Mouse (Mus musculus): ENCODE measurements around the gene Cyth1. TPM values are rescaled to one million over a fixed set of nuclear protein-coding genes. Genes with fewer than 3 reads are reported as not detected.

Gene Cyth1
- total and polyA plus RNA-seq, 3 experiments: 13.2 to 13.6 TPM; not detected in 1

- H3K36me3 ChIP-seq (ENCODE audit: control insufficient read depth in 1 of 2, insufficient read depth in 2 of 2, low read length in 2 of 2): no peaks in the 10 kb centered on the region; a peak in 1 of 4 replicates
- H3K27me3 ChIP-seq (ENCODE audit: control insufficient read depth in 1 of 2, insufficient read depth in 2 of 2, low read length in 2 of 2): no peaks in the 10 kb centered on the region
- no peaks in the 10 kb centered on the region for H3K4me1 ChIP-seq (ENCODE audit: control insufficient read depth in 1 of 2, insufficient read depth in 2 of 2, low read length in 2 of 2)
- no peak for TF ChIP-seq MYB (IDR thresholded peaks at IDR 0.05; ENCODE audit: low read depth, low read length)
- TF ChIP-seq ZNF384 (IDR thresholded peaks at IDR 0.05; ENCODE audit: low read depth, low read length): no peak
- no peak for TF ChIP-seq POLR2AphosphoS5 (IDR thresholded peaks at IDR 0.05; ENCODE audit: borderline replicate concordance, low read depth, low read length)
- TF ChIP-seq MXI1 (IDR thresholded peaks at IDR 0.05; ENCODE audit: low read depth, low read length): no peak
- TF ChIP-seq HCFC1 (IDR thresholded peaks at IDR 0.05; ENCODE audit: low read depth, low read length): no peak
- no peak for TF ChIP-seq JUND (IDR thresholded peaks at IDR 0.05; ENCODE audit: low read depth, low read length)
- TF ChIP-seq E2F4 (IDR thresholded peaks at IDR 0.05; ENCODE audit: borderline replicate concordance, low read depth, low read length): no peak
- no peak for TF ChIP-seq BHLHE40 (IDR thresholded peaks at IDR 0.05; ENCODE audit: borderline replicate concordance, low read depth, low read length)
- TF ChIP-seq ZKSCAN1 (IDR thresholded peaks at IDR 0.05; ENCODE audit: low read depth, low read length): no peak
- TF ChIP-seq ELF1 (IDR thresholded peaks at IDR 0.05; ENCODE audit: low read depth, low read length): no peak
- no peak for TF ChIP-seq MAFK (IDR thresholded peaks at IDR 0.05; ENCODE audit: borderline replicate concordance, low read depth, low read length)
- no peak for TF ChIP-seq GATA1 (IDR thresholded peaks at IDR 0.05; ENCODE audit: low read depth, low read length)
- TF ChIP-seq POLR2AphosphoS2 (IDR thresholded peaks at IDR 0.05; ENCODE audit: low read length): no peak
- no peak for TF ChIP-seq POLR2A (IDR thresholded peaks at IDR 0.05; ENCODE audit: control insufficient read depth in 1 of 2, insufficient read depth in 1 of 2, low read depth in 1 of 2, low read length in 2 of 2, poor library complexity in 1 of 2)
- no peak for TF ChIP-seq TAL1 (IDR thresholded peaks at IDR 0.05; ENCODE audit: low read length)
- no peak for TF ChIP-seq UBTF (IDR thresholded peaks at IDR 0.05; ENCODE audit: borderline replicate concordance, insufficient read depth, low read depth, low read length)
- TF ChIP-seq CTCF (IDR thresholded peaks at IDR 0.05 in 2 of 3, conservative IDR thresholded peaks at IDR 0.05 in 1 of 3; ENCODE audit: control insufficient read depth in 1 of 3, insufficient read depth in 1 of 3, low read depth in 2 of 3, low read length in 3 of 3, poor library complexity in 1 of 3, severe bottlenecking in 1 of 3): no peak
- no peak for TF ChIP-seq SIN3A (IDR thresholded peaks at IDR 0.05; ENCODE audit: low read length)
- no peak for TF ChIP-seq CHD2 (IDR thresholded peaks at IDR 0.05; ENCODE audit: low read length)
- TF ChIP-seq TCF12 (IDR thresholded peaks at IDR 0.05; ENCODE audit: low read depth, low read length): no peak
- H3K9me3 ChIP-seq (replicated peaks; ENCODE audit: insufficient read depth, low read length): no peaks in the 10 kb centered on the region
- DNase-seq (ENCODE audit: low read depth, low spot score): no peak
- H3K4me3 ChIP-seq (ENCODE audit: control insufficient read depth in 1 of 2, insufficient read depth in 1 of 2, low read depth in 2 of 2, low read length in 2 of 2): no peak overlapping the region
- no peak overlapping the region for H3K27ac ChIP-seq (ENCODE audit: control insufficient read depth, low read depth, low read length)
- no peak overlapping the region for H3K9ac ChIP-seq (ENCODE audit: control insufficient read depth, low read depth, low read length, poor library complexity, severe bottlenecking)
- H3K79me2 ChIP-seq (ENCODE audit: control insufficient read depth, insufficient read depth, low read length, poor library complexity): no peaks in the 10 kb centered on the region; the same call in 1 of the 2 replicates
Measured at GRCm38 (mm10) chr11:118198296-118198600, 50.1 kb downstream of the Cyth1 start.

GRCm38 (mm10) chr11:118197508-118198295, 50.7 kb downstream of the Cyth1 start:
- Histone ChIP-seq H3K27me3 (ENCODE audit: control insufficient read depth in 1 of 2, insufficient read depth in 2 of 2, low read length in 2 of 2) (no peaks in the 10 kb centered on the region), H3K79me2 (ENCODE audit: control insufficient read depth, insufficient read depth, low read length, poor library complexity) (no peaks in the 10 kb centered on the region; the same call in 1 of the 2 replicates), H3K9me3 (replicated peaks; ENCODE audit: insufficient read depth, low read length) (no peaks in the 10 kb centered on the region), H3K4me3 (ENCODE audit: control insufficient read depth in 1 of 2, insufficient read depth in 1 of 2, low read depth in 2 of 2, low read length in 2 of 2) (no peak overlapping the region), H3K4me1 (ENCODE audit: control insufficient read depth in 1 of 2, insufficient read depth in 2 of 2, low read length in 2 of 2) (no peaks in the 10 kb centered on the region), H3K27ac (ENCODE audit: control insufficient read depth, low read depth, low read length) (no peak overlapping the region), H3K9ac (ENCODE audit: control insufficient read depth, low read depth, low read length, poor library complexity, severe bottlenecking) (no peak overlapping the region), H3K36me3 (ENCODE audit: control insufficient read depth in 1 of 2, insufficient read depth in 2 of 2, low read length in 2 of 2) (no peaks in the 10 kb centered on the region; a peak in 1 of 4 replicates)
- TF ChIP-seq ZNF384 (IDR thresholded peaks at IDR 0.05; ENCODE audit: low read depth, low read length) (no peak), RAD21 (IDR thresholded peaks at IDR 0.05; ENCODE audit: low read depth, low read length) (no peak), E2F4 (IDR thresholded peaks at IDR 0.05; ENCODE audit: borderline replicate concordance, low read depth, low read length) (no peak), MEF2A (IDR thresholded peaks at IDR 0.05; ENCODE audit: extremely low read depth, insufficient replicate concordance, low read depth, low read length, poor library complexity, severe bottlenecking) (no peak), JUND (IDR thresholded peaks at IDR 0.05; ENCODE audit: low read depth, low read length) (no peak), KAT2A (conservative IDR thresholded peaks at IDR 0.05; ENCODE audit: low read depth, low read length) (no peak)
- DNase-seq (ENCODE audit: low read depth, low spot score): no peak

All from MEL (cell line).